Mouse (Mus musculus): ENCODE data around the gene Fam53b. TPM values are rescaled to one million over a fixed set of nuclear protein-coding genes. Genes with fewer than 3 reads are reported as not detected.
A peak's percentile ranks its signal among the peaks of the same experiment; 100 is the strongest.

Gene Fam53b
- total RNA-seq, 2 experiments from 2014 or later, result 21.3 to 22.5 TPM

- no peak for DNase-seq
Measured at GRCm38 (mm10) chr7:132712044-132712708, 101.5 kb downstream of the Fam53b start.

GRCm38 (mm10) chr7:132711579-132711978, 102.1 kb downstream of the Fam53b start:
- DNase-seq, result no peak

GRCm38 (mm10) chr7:132705130-132705529, 108.6 kb downstream of the Fam53b start:
- no peak for DNase-seq

- DNase-seq, result no peak
Measured at GRCm38 (mm10) chr7:132704310-132704875, 109.3 kb downstream of the Fam53b start.

GRCm38 (mm10) chr7:132703515-132704309, 110.0 kb downstream of the Fam53b start:
- DNase-seq, result no peak

- DNase-seq, result no peak
Measured at GRCm38 (mm10) chr7:132702492-132703070, 111.1 kb downstream of the Fam53b start.

- no peak for DNase-seq
Measured at GRCm38 (mm10) chr7:132702024-132702423, 111.7 kb downstream of the Fam53b start.

GRCm38 (mm10) chr7:132701412-132701811, 112.3 kb downstream of the Fam53b start:
- no peak for DNase-seq

GRCm38 (mm10) chr7:132700107-132700506, 113.6 kb downstream of the Fam53b start:
- no peak for DNase-seq

GRCm38 (mm10) chr7:132699639-132700038, 114.0 kb downstream of the Fam53b start:
- DNase-seq, result no peak

GRCm38 (mm10) chr7:132699165-132699564, 114.5 kb downstream of the Fam53b start:
- DNase-seq, result no peak

GRCm38 (mm10) chr7:132698737-132699136, 114.9 kb downstream of the Fam53b start:
- no peak for DNase-seq

- no peak for DNase-seq
Measured at GRCm38 (mm10) chr7:132697258-132697796, 116.4 kb downstream of the Fam53b start.

GRCm38 (mm10) chr7:132693561-132693960, 120.1 kb downstream of the Fam53b start:
- no peak for DNase-seq

GRCm38 (mm10) chr7:132692719-132693118, 121.0 kb downstream of the Fam53b start:
- no peak for DNase-seq

- no peak for DNase-seq
Measured at GRCm38 (mm10) chr7:132690716-132691472, 122.8 kb downstream of the Fam53b start.

GRCm38 (mm10) chr7:132689722-132690121, 124.0 kb downstream of the Fam53b start:
- DNase-seq, result no peak

GRCm38 (mm10) chr7:132688721-132689120, 125.0 kb downstream of the Fam53b start:
- DNase-seq, result peak in 1 of 2 experiments; percentile 58

GRCm38 (mm10) chr7:132687897-132688296, 125.8 kb downstream of the Fam53b start:
- no peak for DNase-seq

- no peak for DNase-seq
Measured at GRCm38 (mm10) chr7:132686515-132686914, 127.2 kb downstream of the Fam53b start.

- peak; percentile 53 to 68 for DNase-seq
Measured at GRCm38 (mm10) chr7:132683923-132684322, 129.8 kb downstream of the Fam53b start.

- no peak for DNase-seq
Measured at GRCm38 (mm10) chr7:132682901-132683300, 130.8 kb downstream of the Fam53b start.

Measured in heart, adult 18-20 months (tissue).